Mouse (Mus musculus): ENCODE data around the gene Dnaja3. TPM values are rescaled to one million over a fixed set of nuclear protein-coding genes. Genes with fewer than 3 reads are reported as not detected.

Gene Dnaja3
- total RNA-seq (2021), result 10 to 100 TPM; 71.4 to 87.2 TPM
- long read RNA-seq, experiment 1, transcript Dnaja3-201 (12 exons, 2,648 nt), result minor isoform, 40 of 169 reads
- long read RNA-seq, experiment 1, transcript Dnaja3-202 (11 exons, 2,505 nt), result major isoform, 120 of 169 reads
- long read RNA-seq, experiment 1, partial matches to known transcripts, result 1 of 169 reads
- long read RNA-seq, experiment 1, other reads (novel, unspliced or antisense), result 8 of 169 reads
- long read RNA-seq, experiment 2, transcript Dnaja3-201 (12 exons, 2,648 nt), result minor isoform, 26 of 204 reads
- long read RNA-seq, experiment 2, transcript Dnaja3-202 (11 exons, 2,505 nt), result major isoform, 170 of 204 reads
- long read RNA-seq, experiment 2, partial matches to known transcripts, result 6 of 204 reads
- long read RNA-seq, experiment 2, other reads (novel, unspliced or antisense), result 2 of 204 reads

GRCm38 (mm10) chr16:4639831-4640237 lies at the start of gene Dnaja3, which contains the start of gene Vasn:
Dnaja3 (plus strand) TSS chr16:4639989.
Vasn (plus strand) TSS chr16:4639941.
- DNase-seq, result peak; percentile 80

GRCm38 (mm10) chr16:4590236-4590635 lies 49.6 kb upstream of the Dnaja3 start:
- no peak for DNase-seq

GRCm38 (mm10) chr16:4592909-4593875 lies 46.6 kb upstream of the Dnaja3 start:
- peak; percentile 55 for DNase-seq

GRCm38 (mm10) chr16:4593971-4594813 lies 45.6 kb upstream of the Dnaja3 start, which contains the start of gene Glis2:
Glis2 (plus strand) TSS chr16:4594713.
- DNase-seq, result peak; percentile 64

- DNase-seq, result peak; percentile 53
Observed at GRCm38 (mm10) chr16:4594814-4595526, 44.8 kb upstream of the Dnaja3 start.

GRCm38 (mm10) chr16:4595527-4595963 lies 44.2 kb upstream of the Dnaja3 start:
- DNase-seq, result peak; percentile 63

- DNase-seq, result peak; percentile 31
Observed at GRCm38 (mm10) chr16:4596141-4596728, 43.6 kb upstream of the Dnaja3 start.

- no peak for DNase-seq
Observed at GRCm38 (mm10) chr16:4596836-4597235, 43.0 kb upstream of the Dnaja3 start.

- DNase-seq, result peak; percentile 37
Observed at GRCm38 (mm10) chr16:4597296-4597695, 42.5 kb upstream of the Dnaja3 start.

GRCm38 (mm10) chr16:4598041-4598440 lies 41.7 kb upstream of the Dnaja3 start:
- DNase-seq, result no peak

- DNase-seq, result no peak
Observed at GRCm38 (mm10) chr16:4598891-4599543, 40.8 kb upstream of the Dnaja3 start.

GRCm38 (mm10) chr16:4599616-4600015 lies 40.2 kb upstream of the Dnaja3 start:
- no peak for DNase-seq

- DNase-seq, result no peak
Observed at GRCm38 (mm10) chr16:4600701-4601310, 39.0 kb upstream of the Dnaja3 start.

- no peak for DNase-seq
Observed at GRCm38 (mm10) chr16:4602189-4602588, 37.6 kb upstream of the Dnaja3 start.

- DNase-seq, result peak; percentile 12
Observed at GRCm38 (mm10) chr16:4602766-4603452, 36.9 kb upstream of the Dnaja3 start.

- DNase-seq, result no peak
Observed at GRCm38 (mm10) chr16:4603453-4603837, 36.3 kb upstream of the Dnaja3 start.

GRCm38 (mm10) chr16:4604293-4604837 lies 35.4 kb upstream of the Dnaja3 start:
- DNase-seq, result peak; percentile 14

GRCm38 (mm10) chr16:4605514-4606131 lies 34.2 kb upstream of the Dnaja3 start:
- DNase-seq, result peak; percentile 5

Data from gastrocnemius, postnatal 10 days (tissue).